Mouse (Mus musculus) midbrain, embryonic 11.5 days (tissue): ENCODE data around the gene Tbx22. TPM values are rescaled to one million over a fixed set of nuclear protein-coding genes. Genes with fewer than 3 reads are reported as not detected.

Experiments
- ATAC-seq: fragments of 200-750 bp; cut with Nextera tagmentation; 2 replicates; pipeline ENCODE4 v1.8.0; 2017; ENCODE audit warnings: moderate TSS enrichment, moderate library complexity; ENCODE audit not compliant: low FRiP score
- DNase-seq: peaks from one replicate; pipeline ENCODE4 v3.0.0; 2015; ENCODE audit warnings: low spot score; ENCODE audit errors: missing footprints
- H3K27ac ChIP-seq: fragments of 300-500 bp; sonication (generic); 2 replicates; pipeline ENCODE4 v1.5.1; 2014; ENCODE audit warnings: low read depth, low read length
- H3K27me3 ChIP-seq: fragments of 300-500 bp; sonication (generic); 2 replicates; pipeline ENCODE4 v1.6.1; 2014; ENCODE audit warnings: mild to moderate bottlenecking, low read length, moderate library complexity, mixed read lengths; ENCODE audit not compliant: control insufficient read depth, insufficient read depth
- H3K36me3 ChIP-seq: fragments of 300-500 bp; sonication (generic); 2 replicates; pipeline ENCODE4 v1.6.1; 2014; ENCODE audit warnings: mild to moderate bottlenecking, low read length, moderate library complexity, mixed read lengths; ENCODE audit not compliant: control insufficient read depth, insufficient read depth
- H3K4me1 ChIP-seq: fragments of 300-500 bp; sonication (generic); 2 replicates; pipeline ENCODE4 v1.6.1; 2014; ENCODE audit warnings: low read length; ENCODE audit not compliant: control insufficient read depth, insufficient read depth
- H3K4me2 ChIP-seq: fragments of 300-500 bp; sonication (generic); 2 replicates; pipeline ENCODE4 v1.6.1; 2014; ENCODE audit warnings: mild to moderate bottlenecking, moderate library complexity
- H3K4me3 ChIP-seq: fragments of 300-500 bp; sonication (generic); 2 replicates; pipeline ENCODE4 v1.5.1; 2014; ENCODE audit warnings: low read depth, low read length
- H3K9ac ChIP-seq: fragments of 300-500 bp; sonication (generic); 2 replicates; pipeline ENCODE4 v1.6.1; 2014; ENCODE audit warnings: low read length
- H3K9me3 ChIP-seq: fragments of 300-500 bp; sonication (generic); 2 replicates; pipeline ENCODE4 v1.6.1; 2016; ENCODE audit warnings: low read length; ENCODE audit not compliant: control insufficient read depth
- WGBS: fragments of 180-500 bp; shearing (Covaris S2); extraction: QIAGEN DNeasy Blood & Tissue Kit; methylation state at CpG from one replicate; pipeline ENCODE4 v1.1.7; 2014; 5-methylcytosine and 5-hydroxymethylcytosine counted together
- polyA plus RNA-seq: library from polyadenylated mRNA; unstranded; fragments of >200 nt; fragmentation: Nextera tagmentation; extraction: Ambion mirVana; gene quantifications from 2 replicates; pipeline ENCODE4 v1.2.1, GENCODE M21; 2014

Tbx22 gene
- polyA plus RNA-seq, result 0.07 and 0.11 TPM in 2 replicates

- no peak within 1 kb of the TSS for H3K4me3 ChIP-seq
- no peaks in the 10 kb centered on the region for H3K9me3 ChIP-seq
- no peaks in the 10 kb centered on the region for H3K36me3 ChIP-seq
- no peak for ATAC-seq
- H3K4me1 ChIP-seq, result no peaks in the 10 kb centered on the region
- no peaks in the 10 kb centered on the region for H3K27me3 ChIP-seq
- no peak within 1 kb of the TSS for H3K27ac ChIP-seq
- 72% methylated on average over 2 of the region's 2 CpGs for WGBS
- no peak within 1 kb of the TSS for H3K4me2 ChIP-seq
- DNase-seq, result no peak
- no peak within 1 kb of the TSS for H3K9ac ChIP-seq
Observed at GRCm38 (mm10) chrX:107667664-107668063, at the start of gene Tbx22. Gene Tbx22 (plus strand): TSS chrX:107667964.

GRCm38 (mm10) chrX:107668677-107669076 is 913 bp downstream of the Tbx22 start:
- Histone ChIP-seq H3K36me3 (no peaks in the 10 kb centered on the region), H3K27ac (no peak overlapping the region), H3K9ac (no peak overlapping the region), H3K4me2 (no peak overlapping the region), H3K9me3 (no peaks in the 10 kb centered on the region), H3K4me1 (no peaks in the 10 kb centered on the region), H3K27me3 (no peaks in the 10 kb centered on the region), H3K4me3 (no peak overlapping the region)
- 29% methylated on average over 1 of the region's 1 CpGs for WGBS
- no peak for DNase-seq
- ATAC-seq, result no peak

DNA sequence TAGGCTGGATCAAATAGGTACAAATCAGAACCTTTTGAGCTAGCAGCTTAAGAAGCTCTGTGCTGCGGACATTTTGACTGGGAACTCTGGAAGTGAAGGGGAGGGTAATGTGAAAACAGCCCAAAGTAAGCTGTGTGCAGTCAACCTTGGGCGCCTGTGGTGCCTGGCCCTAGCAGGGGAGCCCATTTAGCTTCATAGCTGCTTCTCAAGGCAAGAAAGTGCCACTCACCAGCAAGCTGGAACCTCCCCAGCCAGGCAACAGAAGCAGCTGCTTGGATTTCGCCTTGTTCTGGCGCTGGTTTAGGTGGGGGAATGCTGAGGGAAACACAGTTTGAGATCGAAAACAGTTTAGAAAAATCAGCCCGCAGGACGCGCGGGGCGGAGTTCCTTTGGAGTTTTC is 11.4 kb downstream of the Tbx22 start:
- DNase-seq (peak; percentile 87), ATAC-seq (peak; percentile 55; the same call in 1 of the 2 replicates)
- Histone ChIP-seq H3K4me3 (peak overlapping the region; percentile 7; the same call in 1 of the 2 replicates), H3K36me3 (no peaks in the 10 kb centered on the region), H3K4me2 (peak overlapping the region; percentile 41), H3K9ac (peak overlapping the region; percentile 12; the same call in 1 of the 2 replicates), H3K27me3 (peaks cover 16% of the 10 kb centered on the region), H3K9me3 (no peaks in the 10 kb centered on the region), H3K4me1 (no peaks in the 10 kb centered on the region), H3K27ac (no peak overlapping the region)
- WGBS, result 12% methylated on average over 10 of the region's 10 CpGs

DNA sequence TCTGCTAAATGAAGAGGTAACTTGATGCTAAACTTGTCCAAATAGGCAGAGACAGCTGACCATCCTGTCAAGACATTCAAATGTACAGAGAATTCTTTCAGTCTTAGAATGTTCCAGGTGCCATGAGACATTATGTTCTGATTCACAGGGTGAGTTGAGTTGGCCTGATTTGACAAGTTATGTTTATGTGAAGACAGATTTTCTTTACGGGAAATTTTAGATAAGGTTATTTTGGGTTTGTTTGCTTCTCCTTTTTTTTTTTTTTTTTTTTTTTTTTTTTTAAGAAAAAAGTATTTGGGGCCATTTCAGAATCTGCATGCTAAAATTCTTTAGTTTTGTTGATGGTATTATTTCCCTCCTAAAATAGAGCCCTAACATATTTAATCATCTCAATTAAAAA is 40.8 kb downstream of the Tbx22 start:
- Histone ChIP-seq H3K27me3 (no peaks in the 10 kb centered on the region), H3K36me3 (no peaks in the 10 kb centered on the region), H3K9ac (no peak overlapping the region), H3K27ac (no peak overlapping the region), H3K4me2 (no peak overlapping the region), H3K9me3 (no peaks in the 10 kb centered on the region), H3K4me3 (no peak overlapping the region), H3K4me1 (no peaks in the 10 kb centered on the region)
- no peak for ATAC-seq
- no peak for DNase-seq
- WGBS, result 91% methylated on average over 1 of the region's 1 CpGs

DNA sequence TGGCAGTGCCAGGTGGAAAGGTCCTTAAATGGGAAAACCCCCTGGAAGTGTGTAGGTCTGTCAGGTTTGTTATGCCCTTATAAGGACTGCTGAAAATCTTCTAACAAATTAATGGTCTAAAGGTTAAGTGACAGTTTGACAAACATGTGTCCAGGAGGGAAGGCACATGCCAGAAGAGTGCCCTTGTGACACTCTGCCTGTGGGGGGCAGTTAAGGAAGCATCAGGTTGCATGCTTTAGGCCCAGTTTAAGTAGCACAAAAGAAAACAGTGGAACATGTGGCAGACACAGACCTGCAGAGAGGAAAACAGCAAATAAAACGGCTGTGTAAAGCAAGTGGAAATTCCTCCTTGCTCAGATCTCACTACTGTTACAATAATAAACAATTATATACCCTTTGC is 55.8 kb downstream of the Tbx22 start:
- no peak overlapping the region for H3K9ac ChIP-seq
- H3K27me3 ChIP-seq, result no peaks in the 10 kb centered on the region
- ATAC-seq, result no peak
- no peaks in the 10 kb centered on the region for H3K4me1 ChIP-seq
- no peaks in the 10 kb centered on the region for H3K9me3 ChIP-seq
- no peaks in the 10 kb centered on the region for H3K36me3 ChIP-seq
- H3K4me2 ChIP-seq, result no peak overlapping the region
- WGBS, result 27% methylated on average over 1 of the region's 1 CpGs
- no peak for DNase-seq
- no peak overlapping the region for H3K27ac ChIP-seq
- no peak overlapping the region for H3K4me3 ChIP-seq

Other genes with a start within 250 kb of the Tbx22 start
- gene Tent5d, start 124.6 kb downstream of the Tbx22 start, polyA plus RNA-seq, result 0.17 TPM in 1 of 2 replicates, not detected in the other
- 10.2 and 10.5 TPM in 2 replicates for gene 2610002M06Rik, start 148.4 kb downstream of the Tbx22 start, polyA plus RNA-seq